Comparison of ENCODE assay signal across 13 mouse cellular contexts in the genomic region with DNA sequence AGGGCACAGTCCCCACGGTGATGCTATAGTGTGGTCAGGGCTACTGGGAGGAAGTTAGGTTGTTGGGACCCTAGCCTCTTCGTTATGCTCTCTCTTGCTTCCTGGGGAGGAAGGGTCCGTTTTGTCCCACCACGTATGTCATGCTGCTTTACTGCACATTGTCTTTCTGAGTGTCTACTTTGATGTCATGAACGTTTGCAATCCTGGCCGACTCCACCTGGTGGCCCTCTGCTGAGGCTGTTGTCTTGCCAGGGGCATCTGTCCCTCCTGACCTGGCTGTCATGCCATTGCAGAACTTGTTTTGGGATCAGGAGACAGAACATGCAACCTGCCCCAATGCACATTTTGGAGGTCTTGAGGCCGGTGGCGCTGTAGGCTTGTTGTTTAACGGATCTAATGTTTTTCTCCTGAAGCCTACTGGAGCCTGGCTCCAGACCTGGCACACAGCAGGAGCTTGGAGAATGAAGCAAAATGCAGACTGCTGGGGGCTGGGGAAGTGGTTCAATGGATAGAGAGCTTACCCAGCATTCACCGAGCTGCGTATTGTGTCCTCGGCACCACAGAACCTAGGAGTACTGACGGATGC. TPM values are rescaled to one million over a fixed set of nuclear protein-coding genes. Genes with fewer than 3 reads are reported as not detected.
DNase-seq lines count a peak whose midpoint lies in the region; ATAC-seq and TF ChIP-seq lines count a peak whose summit lies in the region.
"Had no signal": no experiment of that assay in that cellular context is flagged by ENCODE, and none has a peak within 500 bp of the region (broad histone marks: within the 10 kb centered on the region; RNA-seq: fewer than 3 reads in every experiment).

No protein-coding gene starts in this region.

- no peaks in the 10 kb centered on the region for H3K36me3 ChIP-seq in hindbrain, embryonic 13.5 days
- H3K36me3 ChIP-seq in hindbrain, embryonic 11.5 days (ENCODE audit: control insufficient read depth, insufficient read depth, low read length), result no peaks in the 10 kb centered on the region
- no peaks in the 10 kb centered on the region for H3K36me3 ChIP-seq in neural tube, embryonic 13.5 days
- H3K36me3 ChIP-seq in small intestine, adult 2 months (ENCODE audit: control insufficient read depth, insufficient read depth, low read length), result peaks cover 3% of the 10 kb centered on the region; the same call in 1 of the 2 replicates
- no peaks in the 10 kb centered on the region for H3K36me3 ChIP-seq in thymus, adult 2 months (ENCODE audit: control insufficient read depth, insufficient read depth, low read length)
- H3K36me3 ChIP-seq: embryonic facial prominence, embryonic 12.5 days had no signal

- peaks cover 33% of the 10 kb centered on the region for H3K4me1 ChIP-seq in hindbrain, embryonic 13.5 days (replicated peaks)
- 0 out of 2 replicates have a peak, but pooled peaks cover 5% of the 10 kb centered on the region for H3K4me1 ChIP-seq in hindbrain, embryonic 11.5 days (replicated peaks; ENCODE audit: control insufficient read depth, insufficient read depth, low read length)
- H3K4me1 ChIP-seq in neural tube, embryonic 13.5 days (replicated peaks), result peaks cover 24% of the 10 kb centered on the region
- H3K4me1 ChIP-seq in small intestine, adult 2 months (ENCODE audit: control insufficient read depth, insufficient read depth, insufficient read length, low read length), result peaks cover 25% of the 10 kb centered on the region
- H3K4me1 ChIP-seq in thymus, adult 2 months (replicated peaks; ENCODE audit: control insufficient read depth, insufficient read depth, low read length), result peaks cover 8% of the 10 kb centered on the region; the same call in 1 of the 2 replicates

- H3K27ac ChIP-seq in hindbrain, embryonic 13.5 days, result no peak overlapping the region
- no peak overlapping the region for H3K27ac ChIP-seq in hindbrain, embryonic 11.5 days (ENCODE audit: low read depth, low read length)
- no peak overlapping the region for H3K27ac ChIP-seq in neural tube, embryonic 13.5 days (replicated peaks)
- H3K27ac ChIP-seq in small intestine, adult 2 months (ENCODE audit: insufficient read depth, low read depth, low read length), result peak overlapping the region; percentile 68
- no peak overlapping the region for H3K27ac ChIP-seq in thymus, adult 2 months (ENCODE audit: control insufficient read depth, insufficient read depth, low read length)
- H3K27ac ChIP-seq: embryonic facial prominence, embryonic 12.5 days had no signal

- no peak for ATAC-seq in hindbrain, embryonic 13.5 days (ENCODE audit: low FRiP score)
- no peak for ATAC-seq in hindbrain, embryonic 11.5 days (ENCODE audit: low FRiP score)
- ATAC-seq in neural tube, embryonic 13.5 days (ENCODE audit: low read depth), result no peak

- no peak overlapping the region for H3K9ac ChIP-seq in hindbrain, embryonic 13.5 days
- no peak overlapping the region for H3K9ac ChIP-seq in hindbrain, embryonic 11.5 days (ENCODE audit: low read depth, low read length)
- H3K9ac ChIP-seq in neural tube, embryonic 13.5 days, result peak overlapping the region; percentile 86; the same call in 1 of the 2 replicates

- no peak for TF ChIP-seq CTCF in small intestine, adult 2 months (IDR thresholded peaks at IDR 0.05; ENCODE audit: extremely low read depth, insufficient read length, insufficient replicate concordance, low read depth, low read length)
- no peak for TF ChIP-seq CTCF in thymus, adult 2 months (IDR thresholded peaks at IDR 0.05; ENCODE audit: borderline replicate concordance, control insufficient read depth, extremely low read depth, insufficient read depth, low read length, poor library complexity)

- H3K27me3 ChIP-seq in hindbrain, embryonic 13.5 days, result peaks cover 67% of the 10 kb centered on the region
- H3K27me3 ChIP-seq in hindbrain, embryonic 11.5 days (ENCODE audit: control insufficient read depth, insufficient read depth, low read length), result peaks cover 27% of the 10 kb centered on the region
- peaks cover 52% of the 10 kb centered on the region for H3K27me3 ChIP-seq in neural tube, embryonic 13.5 days
- no peaks in the 10 kb centered on the region for H3K27me3 ChIP-seq in small intestine, adult 2 months (ENCODE audit: control insufficient read depth, insufficient read depth, low read length)
- no peaks in the 10 kb centered on the region for H3K27me3 ChIP-seq in thymus, adult 2 months (ENCODE audit: control insufficient read depth, insufficient read depth, low read length)

- no peak for TF ChIP-seq POLR2A in small intestine, adult 2 months (IDR thresholded peaks at IDR 0.05; ENCODE audit: low read depth, low read length)
- no peak for TF ChIP-seq POLR2A in thymus, adult 2 months (IDR thresholded peaks at IDR 0.05; ENCODE audit: control insufficient read depth, extremely low read depth, insufficient read depth, low read length, poor library complexity)

- no peak for DNase-seq in hindbrain, embryonic 11.5 days (ENCODE audit: low spot score)
- no peak for DNase-seq in neural tube, embryonic 10.5 days (ENCODE audit: extremely low spot score, low spot score)
- DNase-seq in cerebellum, postnatal 25 days, result peak; percentile 60 to 66
- no peak for DNase-seq in thymus, adult 2 months
- DNase-seq in adrenal gland, adult 2 months, result no peak

- WGBS in hindbrain, embryonic 13.5 days, result 61% methylated on average over 13 of the region's 13 CpGs
- WGBS in hindbrain, embryonic 11.5 days, result 72% methylated on average over 13 of the region's 13 CpGs
- 61% methylated on average over 13 of the region's 13 CpGs for WGBS in neural tube, embryonic 13.5 days
- WGBS in small intestine, adult 2 months, result 69% methylated on average over 13 of the region's 13 CpGs
- 60% methylated on average over 13 of the region's 13 CpGs for WGBS in thymus, adult 2 months

- no peaks in the 10 kb centered on the region for H3K9me3 ChIP-seq in hindbrain, embryonic 13.5 days
- no peaks in the 10 kb centered on the region for H3K9me3 ChIP-seq in hindbrain, embryonic 11.5 days (ENCODE audit: control insufficient read depth, low read length)
- H3K9me3 ChIP-seq in neural tube, embryonic 13.5 days, result no peaks in the 10 kb centered on the region
- H3K9me3 ChIP-seq: embryonic facial prominence, embryonic 12.5 days had no signal

- peak overlapping the region; percentile 81; the same call in 1 of the 2 replicates for H3K4me2 ChIP-seq in hindbrain, embryonic 13.5 days
- no peak overlapping the region for H3K4me2 ChIP-seq in hindbrain, embryonic 11.5 days (replicated peaks; ENCODE audit: low read depth, low read length)
- H3K4me2 ChIP-seq in neural tube, embryonic 13.5 days, result peak overlapping the region; percentile 90; the same call in 1 of the 2 replicates

- H3K4me3 ChIP-seq in hindbrain, embryonic 13.5 days, result peak overlapping the region; percentile 75; the same call in 1 of the 2 replicates
- H3K4me3 ChIP-seq in hindbrain, embryonic 11.5 days (ENCODE audit: low read depth, low read length), result no peak overlapping the region
- peak overlapping the region; percentile 75; the same call in 1 of the 2 replicates for H3K4me3 ChIP-seq in neural tube, embryonic 13.5 days
- H3K4me3 ChIP-seq in small intestine, adult 2 months (ENCODE audit: low read depth, low read length), result no peak overlapping the region
- H3K4me3 ChIP-seq in thymus, adult 2 months (ENCODE audit: control insufficient read depth, insufficient read depth, low read length), result no peak overlapping the region

RNA-seq across cellular contexts. Expression of gene Adap1, which starts 0.8 kb away (rescaled TPM):
- 24.9 and 26.5 TPM in 2 replicates for polyA plus RNA-seq in hindbrain, embryonic 13.5 days (2015; fragmentation: Nextera tagmentation; extraction: Ambion mirVana)
- 2.1 and 4.0 TPM in 2 replicates for polyA plus RNA-seq in hindbrain, embryonic 11.5 days (2014; fragmentation: Nextera tagmentation; extraction: Ambion mirVana)
- polyA plus RNA-seq in neural tube, embryonic 13.5 days (2015; fragmentation: Nextera tagmentation; extraction: Ambion mirVana), result 51.5 and 66.3 TPM in 2 replicates
- polyA plus RNA-seq in small intestine, adult 2 months (2012; rRNA removed), result 57.8 and 234 TPM in 2 replicates
- 13.1 and 15.5 TPM in 2 replicates for polyA plus RNA-seq in thymus, adult 2 months (2012; rRNA removed)
- total RNA-seq in adrenal gland, adult 2 months (2021), result 1 to 10 TPM; 4.9 to 5.0 TPM
- 8.6 and 10.5 TPM in 2 replicates for polyA plus RNA-seq in adrenal gland, adult 2 months (2012; rRNA removed)

RNA-seq across cellular contexts. Expression of gene Cox19, which starts 25.0 kb away (rescaled TPM):
- polyA plus RNA-seq in hindbrain, embryonic 13.5 days (2015; fragmentation: Nextera tagmentation; extraction: Ambion mirVana), result 116 and 124 TPM in 2 replicates
- polyA plus RNA-seq in hindbrain, embryonic 11.5 days (2014; fragmentation: Nextera tagmentation; extraction: Ambion mirVana), result 127 and 129 TPM in 2 replicates
- 113 and 120 TPM in 2 replicates for polyA plus RNA-seq in neural tube, embryonic 13.5 days (2015; fragmentation: Nextera tagmentation; extraction: Ambion mirVana)
- 58.8 and 104 TPM in 2 replicates for polyA plus RNA-seq in small intestine, adult 2 months (2012; rRNA removed)
- polyA plus RNA-seq in thymus, adult 2 months (2012; rRNA removed), result 84.7 and 99.2 TPM in 2 replicates
- 10 to 100 TPM; 81.2 to 85.7 TPM for total RNA-seq in adrenal gland, adult 2 months (2021)
- 97.6 and 107 TPM in 2 replicates for polyA plus RNA-seq in adrenal gland, adult 2 months (2012; rRNA removed)

RNA-seq across cellular contexts. Expression of gene Cyp2w1, which starts 26.2 kb away (rescaled TPM):
- polyA plus RNA-seq in hindbrain, embryonic 13.5 days (2015; fragmentation: Nextera tagmentation; extraction: Ambion mirVana), result not detected in 2 replicates
- polyA plus RNA-seq in hindbrain, embryonic 11.5 days (2014; fragmentation: Nextera tagmentation; extraction: Ambion mirVana), result not detected in 2 replicates
- not detected in 2 replicates for polyA plus RNA-seq in neural tube, embryonic 13.5 days (2015; fragmentation: Nextera tagmentation; extraction: Ambion mirVana)
- polyA plus RNA-seq in small intestine, adult 2 months (2012; rRNA removed), result 0.32 and 2.0 TPM in 2 replicates
- 0.20 and 1.2 TPM in 2 replicates for polyA plus RNA-seq in thymus, adult 2 months (2012; rRNA removed)
- not detected for total RNA-seq in adrenal gland, adult 2 months (2021)
- not detected in 2 replicates for polyA plus RNA-seq in adrenal gland, adult 2 months (2012; rRNA removed)
- total RNA-seq: adrenal gland, postnatal 10 days; layer of hippocampus, postnatal 36 days had no signal
- polyA plus RNA-seq: frontal cortex, adult 2 months; heart, embryonic 11.5 days had no signal

RNA-seq across cellular contexts. Expression of gene Gpr146, which starts 51.3 kb away (rescaled TPM):
- polyA plus RNA-seq in hindbrain, embryonic 13.5 days (2015; fragmentation: Nextera tagmentation; extraction: Ambion mirVana), result 1.6 and 2.4 TPM in 2 replicates
- polyA plus RNA-seq in hindbrain, embryonic 11.5 days (2014; fragmentation: Nextera tagmentation; extraction: Ambion mirVana), result 1.8 TPM in 2 replicates
- polyA plus RNA-seq in neural tube, embryonic 13.5 days (2015; fragmentation: Nextera tagmentation; extraction: Ambion mirVana), result 1.8 and 1.9 TPM in 2 replicates
- 4.0 and 6.8 TPM in 2 replicates for polyA plus RNA-seq in small intestine, adult 2 months (2012; rRNA removed)
- polyA plus RNA-seq in thymus, adult 2 months (2012; rRNA removed), result 33.9 and 40.1 TPM in 2 replicates
- 10 to 100 TPM in 1 of 2 experiments, 1 to 10 TPM in 1; 9.2 to 21.2 TPM for total RNA-seq in adrenal gland, adult 2 months (2021)
- 31.4 and 33.8 TPM in 2 replicates for polyA plus RNA-seq in adrenal gland, adult 2 months (2012; rRNA removed)

Comparison
In these comparisons a context has a peak if more than half of its experiments do, and no peak if none do; other contexts are left out.
1. H3K4me3 ChIP-seq: peak in hindbrain, embryonic 13.5 days (single experiment) and neural tube, embryonic 13.5 days (single experiment); none in hindbrain, embryonic 11.5 days (single experiment), small intestine, adult 2 months (single experiment) and thymus, adult 2 months (single experiment).
2. DNase-seq: peak in cerebellum, postnatal 25 days (2 of 2); none in hindbrain, embryonic 11.5 days (single experiment), neural tube, embryonic 10.5 days (single experiment), thymus, adult 2 months (single experiment) and adrenal gland, adult 2 months (single experiment).